Mouse (Mus musculus) MEL-GATA-1-ER (cell line): Measurements from ENCODE around the gene Smoc2.

Experiments used
- DNase-seq: peaks from one replicate; pipeline ENCODE4 v3.0.0-alpha.2; 2012; ENCODE audit warnings: low read depth; ENCODE audit errors: extremely low read depth

Gene Smoc2

DNA sequence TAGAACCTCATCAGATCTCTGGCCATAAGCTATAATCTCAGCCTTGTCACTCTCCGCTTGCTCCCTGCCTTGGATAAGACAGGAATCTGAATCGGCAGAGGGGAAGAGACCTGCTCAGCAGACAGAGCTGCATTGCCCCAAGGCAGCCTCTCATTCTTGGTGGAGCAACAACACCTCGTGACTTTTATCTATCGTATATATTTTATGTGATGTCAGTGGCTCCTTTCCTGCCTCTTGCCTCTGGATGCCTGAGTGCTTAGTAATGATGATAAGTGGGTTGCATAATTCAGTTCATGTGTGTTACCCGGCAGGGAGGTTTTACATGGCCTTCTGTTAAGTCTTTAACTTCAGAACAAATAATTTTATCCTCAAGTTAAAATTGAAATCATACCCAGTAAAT is 128.6 kb downstream of the Smoc2 start:
- DNase-seq: no peak

GRCm38 (mm10) chr17:14412460-14412859 is 133.2 kb downstream of the Smoc2 start:
- no peak for DNase-seq

GRCm38 (mm10) chr17:14414511-14414910 is 135.2 kb downstream of the Smoc2 start:
- DNase-seq: no peak

DNA sequence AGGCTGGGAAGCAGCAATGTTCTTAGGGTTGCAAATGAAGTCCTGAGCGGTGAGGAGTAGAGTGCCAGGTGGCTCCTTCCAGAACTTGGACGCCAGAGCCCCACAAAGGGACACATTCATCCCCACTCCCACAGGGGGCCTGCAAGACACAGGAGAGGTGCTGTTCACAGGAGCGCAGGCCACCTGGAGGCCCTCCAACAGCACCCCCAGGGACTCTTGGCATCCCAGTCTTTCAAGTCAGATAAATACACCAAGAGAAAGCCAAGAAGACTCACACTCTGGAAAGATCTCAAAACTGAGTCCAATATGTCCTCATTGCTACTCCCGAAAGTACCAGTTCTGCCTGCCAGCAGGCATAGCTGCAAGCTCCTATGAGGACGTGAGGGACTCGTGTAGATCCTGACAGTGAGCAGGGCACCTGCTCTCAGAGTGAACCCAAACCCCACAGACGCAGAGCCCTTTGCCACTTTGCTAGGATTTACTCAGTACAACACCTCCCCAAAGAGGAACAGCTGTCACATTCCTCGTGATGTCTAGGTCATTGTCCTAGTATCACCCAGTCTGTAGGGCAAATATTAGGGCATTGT is 141.2 kb downstream of the Smoc2 start:
- no peak for DNase-seq

- no peak for DNase-seq
These were observed 147.2 kb downstream of the Smoc2 start for GRCm38 (mm10) chr17:14426481-14426880.

- DNase-seq: no peak
These were observed 155.4 kb downstream of the Smoc2 start for GRCm38 (mm10) chr17:14434717-14435116.

DNA sequence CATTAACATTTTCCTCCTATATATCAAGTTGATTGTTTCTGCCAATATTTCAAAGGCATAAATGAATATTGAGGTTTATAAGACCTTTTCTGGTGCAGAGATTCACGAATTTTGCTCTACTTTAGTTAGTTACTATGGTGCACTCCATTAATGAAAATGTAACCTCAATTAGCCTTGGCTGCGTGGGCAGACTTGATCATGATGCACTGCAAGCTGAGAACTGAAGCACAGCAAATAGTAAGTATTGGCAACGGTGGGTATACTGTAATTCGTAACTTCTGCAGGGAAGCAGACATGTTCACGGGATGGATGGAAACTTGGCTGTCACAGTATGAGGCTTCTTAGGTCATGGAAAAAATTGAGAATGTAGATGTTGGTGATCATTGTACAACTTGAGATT is 166.3 kb downstream of the Smoc2 start:
- DNase-seq: no peak

DNA sequence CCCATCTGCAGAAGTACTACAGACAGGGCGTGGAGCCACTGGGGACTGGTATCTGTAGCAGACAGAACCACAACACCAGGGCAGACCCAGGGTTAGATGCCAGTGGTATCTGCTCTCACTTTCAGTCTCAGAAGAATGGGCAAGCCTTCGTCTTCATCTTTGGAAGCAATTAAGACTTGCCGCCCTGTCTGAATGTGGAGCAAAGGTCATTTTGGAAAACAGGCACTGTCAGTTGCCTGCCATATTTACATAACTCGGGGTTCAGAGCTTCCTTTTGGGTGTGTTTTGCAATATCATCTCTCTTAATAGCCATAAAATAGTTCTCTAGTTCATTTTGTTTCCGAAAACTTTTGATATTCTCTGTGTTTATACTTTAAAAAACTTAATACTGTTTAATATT is 168.0 kb downstream of the Smoc2 start:
- no peak for DNase-seq
